Mouse (Mus musculus): Measurements from ENCODE around the gene Srrm3. TPM values are rescaled to one million over a fixed set of nuclear protein-coding genes. Genes with fewer than 3 reads are reported as not detected.

Gene Srrm3
- polyA plus RNA-seq, 1 experiment, result not detected

DNA sequence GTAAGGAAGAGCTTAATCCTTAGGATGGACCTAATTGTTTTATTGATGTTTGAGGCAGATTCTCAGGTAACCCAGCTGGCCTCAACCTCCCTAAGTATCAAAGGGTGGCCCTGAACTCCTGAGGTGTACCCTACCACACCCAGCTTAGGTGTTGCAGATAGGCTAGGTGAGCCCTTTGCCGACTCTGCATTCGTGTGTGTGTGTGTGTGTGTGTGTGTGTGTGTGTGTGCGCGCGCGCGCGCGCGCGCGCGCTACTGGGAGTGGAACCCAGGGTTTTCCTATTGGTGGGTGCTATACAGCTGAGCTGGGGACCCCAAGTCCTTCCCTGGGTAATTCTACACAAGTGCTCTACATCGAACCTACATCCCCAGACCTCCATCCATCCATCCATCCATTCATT lies 44.8 kb downstream of the Srrm3 start:
- Histone ChIP-seq H3K4me3 (replicated peaks) (no peak overlapping the region), H3K27me3 (ENCODE audit: control insufficient read depth) (peaks cover 68% of the 10 kb centered on the region), H3K36me3 (ENCODE audit: control insufficient read depth) (no peaks in the 10 kb centered on the region), H3K4me1 (ENCODE audit: control insufficient read depth) (no peaks in the 10 kb centered on the region), H3K9me3 (ENCODE audit: control insufficient read depth, low read length) (peaks cover 5% of the 10 kb centered on the region)
- no peak for TF ChIP-seq GATA1 (IDR thresholded peaks at IDR 0.05; ENCODE audit: low read length)
- TF ChIP-seq TAL1 (IDR thresholded peaks at IDR 0.05; ENCODE audit: low read length), result no peak

DNA sequence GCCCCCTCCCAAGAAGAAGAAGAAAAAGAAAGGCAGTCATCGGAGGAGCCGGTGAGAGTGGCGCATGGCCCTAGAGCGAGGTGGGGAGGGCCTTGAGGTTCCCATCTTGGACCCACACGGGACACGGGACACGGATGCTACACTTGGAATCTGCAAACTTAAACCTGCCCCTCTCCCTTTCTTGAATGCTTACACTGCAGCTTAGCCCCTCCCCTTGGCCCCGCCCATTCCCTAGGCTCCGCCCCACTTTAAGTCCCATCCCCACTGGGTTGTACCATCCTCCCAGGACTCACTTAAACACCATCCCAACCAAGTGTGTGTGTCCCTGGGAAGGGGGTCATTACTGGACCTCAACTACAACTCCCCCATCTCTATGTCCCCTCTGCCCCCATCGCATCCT lies 45.7 kb downstream of the Srrm3 start:
- Histone ChIP-seq H3K4me1 (ENCODE audit: control insufficient read depth) (no peaks in the 10 kb centered on the region), H3K9me3 (ENCODE audit: control insufficient read depth, low read length) (peaks cover 2% of the 10 kb centered on the region), H3K4me3 (replicated peaks) (no peak overlapping the region), H3K36me3 (ENCODE audit: control insufficient read depth) (no peaks in the 10 kb centered on the region), H3K27me3 (ENCODE audit: control insufficient read depth) (peaks cover 78% of the 10 kb centered on the region)
- TF ChIP-seq GATA1 (IDR thresholded peaks at IDR 0.05; ENCODE audit: low read length), result no peak
- no peak for TF ChIP-seq TAL1 (IDR thresholded peaks at IDR 0.05; ENCODE audit: low read length)

DNA sequence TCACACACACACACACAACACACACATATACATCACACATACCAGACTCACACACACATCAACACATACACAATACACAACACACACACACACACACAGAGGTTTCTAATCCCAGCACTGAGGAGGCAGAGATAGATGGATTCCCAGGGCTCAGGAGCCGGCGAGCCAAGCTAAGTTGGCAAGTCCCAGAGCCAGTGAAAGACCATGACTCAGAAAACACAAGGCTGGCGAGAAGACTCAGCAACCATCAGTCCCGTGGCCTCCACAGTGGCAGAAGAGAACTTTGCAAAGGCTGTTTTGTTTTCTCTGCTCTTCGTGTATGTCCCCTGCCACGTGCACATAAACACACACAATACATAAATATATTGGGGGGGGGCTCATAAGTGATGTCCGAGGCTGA lies 47.0 kb downstream of the Srrm3 start:
- Histone ChIP-seq H3K27me3 (ENCODE audit: control insufficient read depth) (peaks cover 88% of the 10 kb centered on the region), H3K36me3 (ENCODE audit: control insufficient read depth) (no peaks in the 10 kb centered on the region), H3K9me3 (ENCODE audit: control insufficient read depth, low read length) (no peaks in the 10 kb centered on the region), H3K4me3 (replicated peaks) (no peak overlapping the region), H3K4me1 (ENCODE audit: control insufficient read depth) (no peaks in the 10 kb centered on the region)
- TF ChIP-seq GATA1 (IDR thresholded peaks at IDR 0.05; ENCODE audit: low read length) (no peak), TAL1 (IDR thresholded peaks at IDR 0.05; ENCODE audit: low read length) (no peak)

GRCm38 (mm10) chr5:135855156-135855555 lies 48.5 kb downstream of the Srrm3 start:
- Histone ChIP-seq H3K36me3 (ENCODE audit: control insufficient read depth) (no peaks in the 10 kb centered on the region), H3K27me3 (ENCODE audit: control insufficient read depth) (peaks cover 83% of the 10 kb centered on the region), H3K4me3 (replicated peaks) (no peak overlapping the region), H3K4me1 (ENCODE audit: control insufficient read depth) (no peaks in the 10 kb centered on the region), H3K9me3 (ENCODE audit: control insufficient read depth, low read length) (no peaks in the 10 kb centered on the region)
- no peak for TF ChIP-seq TAL1 (IDR thresholded peaks at IDR 0.05; ENCODE audit: low read length)
- TF ChIP-seq GATA1 (IDR thresholded peaks at IDR 0.05; ENCODE audit: low read length), result no peak

GRCm38 (mm10) chr5:135866662-135867061 lies 60.0 kb downstream of the Srrm3 start:
- Histone ChIP-seq H3K27me3 (ENCODE audit: control insufficient read depth) (peaks cover 68% of the 10 kb centered on the region), H3K36me3 (ENCODE audit: control insufficient read depth) (no peaks in the 10 kb centered on the region), H3K4me1 (ENCODE audit: control insufficient read depth) (no peaks in the 10 kb centered on the region), H3K4me3 (replicated peaks) (no peak overlapping the region), H3K9me3 (ENCODE audit: control insufficient read depth, low read length) (peaks cover 2% of the 10 kb centered on the region; the same call in 1 of the 2 replicates)
- TF ChIP-seq GATA1 (IDR thresholded peaks at IDR 0.05; ENCODE audit: low read length), result no peak
- TF ChIP-seq TAL1 (IDR thresholded peaks at IDR 0.05; ENCODE audit: low read length), result no peak

- peaks cover 76% of the 10 kb centered on the region for H3K27me3 ChIP-seq (ENCODE audit: control insufficient read depth)
- no peak overlapping the region for H3K4me3 ChIP-seq (replicated peaks)
- peaks cover 2% of the 10 kb centered on the region; the same call in 1 of the 2 replicates for H3K9me3 ChIP-seq (ENCODE audit: control insufficient read depth, low read length)
- TF ChIP-seq GATA1 (IDR thresholded peaks at IDR 0.05; ENCODE audit: low read length) (no peak), TAL1 (IDR thresholded peaks at IDR 0.05; ENCODE audit: low read length) (no peak)
- H3K4me1 ChIP-seq (ENCODE audit: control insufficient read depth), result no peaks in the 10 kb centered on the region
- H3K36me3 ChIP-seq (ENCODE audit: control insufficient read depth), result no peaks in the 10 kb centered on the region
These were observed 61.2 kb downstream of the Srrm3 start for GRCm38 (mm10) chr5:135867637-135868593.

DNA sequence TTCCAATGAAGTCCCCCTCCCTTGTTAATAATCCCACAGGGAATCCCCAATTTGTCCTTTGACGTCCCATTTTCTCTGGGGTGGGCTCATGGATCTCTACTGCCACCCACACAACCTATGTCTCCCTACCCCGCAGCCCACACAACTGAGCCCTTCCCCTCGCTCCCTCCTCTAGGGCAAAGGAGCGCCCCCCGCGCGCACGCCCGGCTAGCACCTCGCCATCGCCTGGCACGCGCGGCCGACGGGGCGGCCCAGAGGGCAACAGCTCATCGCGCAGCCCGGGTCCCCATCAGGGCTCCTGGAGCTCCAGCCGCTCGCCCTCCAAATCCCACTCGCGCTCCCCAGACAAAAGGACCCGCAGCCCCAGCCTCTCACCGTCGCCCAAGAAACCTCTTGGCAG lies 62.0 kb downstream of the Srrm3 start:
- no peak overlapping the region for H3K4me3 ChIP-seq (replicated peaks)

DNA sequence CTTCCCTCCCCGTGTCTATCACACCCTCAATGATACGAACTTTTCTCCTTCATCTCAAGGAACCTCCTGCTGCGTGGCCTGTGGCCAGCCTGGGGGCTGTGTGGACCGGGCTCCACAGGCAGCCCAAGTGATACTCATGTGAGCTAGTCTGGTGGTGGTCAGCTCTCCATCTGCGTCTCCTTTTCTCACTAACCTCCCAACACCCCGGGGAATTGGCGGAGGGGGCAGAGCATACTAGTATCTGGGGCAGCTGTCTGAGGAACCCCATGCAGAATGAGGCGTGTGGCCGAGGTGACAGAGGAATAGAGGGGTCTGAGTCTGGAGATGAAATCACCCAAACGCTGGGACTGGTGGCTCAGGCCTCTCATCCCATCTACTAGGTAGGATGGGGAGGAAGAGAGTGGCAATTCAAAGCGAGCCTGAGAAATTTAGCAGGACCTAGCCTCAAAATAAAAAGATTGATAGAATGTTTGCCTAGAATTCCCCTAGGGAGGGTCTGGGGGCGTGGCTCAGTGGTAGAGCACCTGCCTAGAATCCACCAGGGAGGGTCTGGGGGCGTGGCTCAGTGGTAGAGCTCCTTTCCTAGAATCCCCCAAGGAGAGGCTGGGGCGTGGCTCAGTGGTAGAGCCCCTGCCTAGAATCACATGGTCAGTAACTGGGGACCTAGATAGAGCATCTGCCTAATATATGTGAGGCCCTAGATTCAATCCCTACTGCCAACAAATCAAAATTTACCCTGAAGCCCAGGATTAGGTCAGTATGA lies 63.2 kb downstream of the Srrm3 start:
- Histone ChIP-seq H3K27me3 (ENCODE audit: control insufficient read depth) (peaks cover 74% of the 10 kb centered on the region), H3K4me1 (ENCODE audit: control insufficient read depth) (no peaks in the 10 kb centered on the region)
- TF ChIP-seq TAL1 (IDR thresholded peaks at IDR 0.05; ENCODE audit: low read length) (no peak), GATA1 (IDR thresholded peaks at IDR 0.05; ENCODE audit: low read length) (no peak)

More for the DNA sequence above, 62.0 kb downstream of the Srrm3 start:
- Histone ChIP-seq H3K4me1 (ENCODE audit: control insufficient read depth) (no peaks in the 10 kb centered on the region), H3K9me3 (ENCODE audit: control insufficient read depth, low read length) (peaks cover 2% of the 10 kb centered on the region; the same call in 1 of the 2 replicates), H3K27me3 (ENCODE audit: control insufficient read depth) (peaks cover 82% of the 10 kb centered on the region), H3K36me3 (ENCODE audit: control insufficient read depth) (no peaks in the 10 kb centered on the region)
- TF ChIP-seq GATA1 (IDR thresholded peaks at IDR 0.05; ENCODE audit: low read length), result no peak
- no peak for TF ChIP-seq TAL1 (IDR thresholded peaks at IDR 0.05; ENCODE audit: low read length)

GRCm38 (mm10) chr5:135870505-135870904 lies 63.8 kb downstream of the Srrm3 start:
- TF ChIP-seq TAL1 (IDR thresholded peaks at IDR 0.05; ENCODE audit: low read length) (no peak), GATA1 (IDR thresholded peaks at IDR 0.05; ENCODE audit: low read length) (no peak)

More for the DNA sequence above, 63.2 kb downstream of the Srrm3 start:
- Histone ChIP-seq H3K4me3 (replicated peaks) (no peak overlapping the region), H3K36me3 (ENCODE audit: control insufficient read depth) (no peaks in the 10 kb centered on the region), H3K9me3 (ENCODE audit: control insufficient read depth, low read length) (peaks cover 2% of the 10 kb centered on the region; the same call in 1 of the 2 replicates)

More at GRCm38 (mm10) chr5:135870505-135870904, 63.8 kb downstream of the Srrm3 start:
- peaks cover 2% of the 10 kb centered on the region; the same call in 1 of the 2 replicates for H3K9me3 ChIP-seq (ENCODE audit: control insufficient read depth, low read length)
- H3K4me1 ChIP-seq (ENCODE audit: control insufficient read depth), result no peaks in the 10 kb centered on the region
- no peak overlapping the region for H3K4me3 ChIP-seq (replicated peaks)
- no peaks in the 10 kb centered on the region for H3K36me3 ChIP-seq (ENCODE audit: control insufficient read depth)
- peaks cover 71% of the 10 kb centered on the region for H3K27me3 ChIP-seq (ENCODE audit: control insufficient read depth)
